Mouse (Mus musculus): ENCODE data around the gene Ifnar2.

GRCm38 (mm10) chr16:91360162-91360561 lies 12.4 kb upstream of the Ifnar2 start:
- TF ChIP-seq CTCF (IDR thresholded peaks at IDR 0.05; ENCODE audit: low read depth, low read length) (no peak), POLR2A (IDR thresholded peaks at IDR 0.05; ENCODE audit: extremely low read depth, insufficient read depth, low read length) (no peak)

All from liver, adult 2 months (tissue).